Mouse (Mus musculus): ENCODE results near the gene Zdhhc21.

Zdhhc21 gene

DNA sequence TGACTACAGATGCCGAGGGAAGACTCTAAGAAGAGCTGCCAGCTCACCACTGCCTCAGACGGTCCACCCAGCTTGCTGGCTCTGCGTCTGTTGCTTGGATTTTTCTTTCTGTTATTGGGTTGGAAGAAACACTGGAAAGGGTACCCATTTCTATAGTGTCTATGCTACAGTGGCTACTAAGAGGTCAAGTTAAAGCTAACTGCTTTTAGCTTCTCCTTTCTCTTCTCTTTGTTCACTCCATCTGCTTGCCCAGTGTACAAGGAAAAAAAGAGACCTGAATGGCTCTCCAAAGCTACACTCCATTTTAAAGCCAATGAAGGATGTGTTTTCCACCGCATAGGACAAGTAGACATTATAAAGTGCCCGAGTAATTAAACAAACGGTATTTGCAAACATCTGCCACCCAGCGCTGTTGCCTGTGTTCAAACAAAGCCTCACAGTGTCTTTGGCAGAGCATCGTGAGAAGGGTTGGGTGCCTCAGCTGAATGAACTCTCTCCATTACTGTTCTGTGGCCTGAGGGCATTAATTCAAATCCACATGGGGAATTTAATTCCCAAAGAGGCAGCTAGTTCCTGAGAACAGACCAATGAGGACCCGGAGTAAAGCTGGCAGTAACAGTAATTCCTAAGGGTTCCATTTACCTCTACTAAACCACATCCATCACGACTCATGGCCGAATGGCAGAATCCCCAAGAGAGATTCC is 94.1 kb downstream of the Zdhhc21 start:
- DNase-seq (ENCODE audit: low read depth, low spot score): no peak

- no peak for DNase-seq (ENCODE audit: low read depth, low spot score)
Observed at GRCm38 (mm10) chr4:82763586-82763985, 96.2 kb downstream of the Zdhhc21 start.

DNA sequence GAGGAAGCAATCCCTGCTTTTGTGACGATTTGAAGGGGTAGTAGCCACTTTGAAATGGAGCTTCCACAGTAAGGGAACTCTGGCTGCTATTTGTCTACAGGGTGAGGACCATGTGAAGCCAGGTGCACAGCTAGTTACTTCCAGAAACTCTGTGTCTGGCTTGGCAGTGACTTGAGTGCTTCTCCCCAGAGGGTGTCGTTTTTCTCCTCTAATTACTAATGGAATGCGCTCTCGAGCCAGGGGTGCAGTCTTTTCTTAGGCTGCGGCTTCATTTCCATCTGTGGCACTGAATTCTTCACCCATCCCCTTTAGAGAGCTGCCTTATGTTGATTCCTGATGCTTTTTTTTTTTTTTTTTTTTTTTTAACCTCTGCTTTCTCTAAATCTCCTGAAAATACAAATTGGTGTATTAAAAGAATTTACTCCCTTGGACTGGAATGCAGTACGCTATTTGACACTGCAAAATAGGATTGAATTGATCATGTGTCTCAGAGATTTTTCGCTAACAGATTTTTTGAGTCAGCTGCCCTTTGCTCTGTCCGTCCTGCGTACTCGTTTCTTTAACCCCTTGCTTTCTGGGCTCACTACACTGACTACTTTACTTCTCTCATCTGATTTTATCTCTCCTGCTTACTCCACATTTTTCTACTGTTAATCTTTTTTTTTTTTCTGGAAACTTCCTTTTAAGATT is 97.2 kb downstream of the Zdhhc21 start:
- DNase-seq (ENCODE audit: low read depth, low spot score): no peak

DNA sequence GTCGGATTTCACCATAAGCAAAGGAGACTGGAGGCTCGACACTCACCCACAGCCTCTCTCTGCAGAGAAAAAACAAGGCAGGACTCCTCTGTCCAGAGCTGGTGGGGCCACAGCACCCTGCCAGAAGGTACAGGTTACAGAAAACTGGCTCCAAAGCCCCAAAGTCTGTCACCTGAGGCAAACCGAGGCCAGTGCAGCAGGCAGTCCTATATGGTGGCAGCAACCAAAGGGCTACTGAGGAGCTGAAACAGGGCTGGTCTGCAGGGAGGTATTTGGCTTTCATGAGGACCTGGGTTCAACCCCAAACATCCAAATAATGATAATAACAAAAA is 103.5 kb downstream of the Zdhhc21 start:
- no peak for DNase-seq (ENCODE audit: low read depth, low spot score)

DNA sequence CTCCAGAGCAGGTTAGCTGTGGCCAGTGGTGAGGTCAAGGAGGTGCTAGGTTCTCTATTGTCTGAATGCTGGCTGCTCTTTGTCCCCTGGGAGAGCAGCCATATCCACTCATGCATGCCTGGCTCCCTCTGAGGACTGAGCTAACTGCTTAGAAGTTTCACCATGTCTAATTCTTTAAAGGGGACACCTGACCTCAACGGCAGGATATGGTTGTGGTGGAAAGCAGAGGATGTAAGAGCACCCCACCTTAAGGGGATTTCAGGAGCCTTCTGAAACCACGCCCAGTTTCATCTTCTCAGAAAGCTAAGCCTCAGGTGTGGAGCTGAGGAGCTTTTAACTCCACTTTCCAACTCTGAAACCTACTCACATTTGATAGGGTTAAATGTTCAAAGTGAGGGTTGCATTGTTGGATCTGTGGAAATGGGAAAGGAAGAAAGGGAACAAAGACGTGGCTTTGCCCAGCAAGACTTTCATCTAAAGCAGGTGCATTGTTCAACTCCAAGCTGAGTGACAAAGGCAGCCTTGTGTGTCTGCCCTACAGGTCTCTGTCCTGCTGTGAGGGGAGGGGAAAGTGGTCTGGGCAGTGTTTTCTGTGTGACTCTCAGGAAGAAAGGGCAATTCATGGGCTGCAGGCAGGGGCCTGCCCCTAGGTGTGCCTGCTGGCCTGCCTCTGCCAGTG is 104.0 kb downstream of the Zdhhc21 start:
- peak; percentile 30 for DNase-seq (ENCODE audit: low read depth, low spot score)

All from CD4-positive helper T cell, adult 2 months (primary cell).